12 mouse cellular contexts compared by ENCODE assay signal in genomic region chr9:121057401-121057800, GRCm38 (mm10).
DNase-seq lines count a peak whose midpoint lies in the region; ATAC-seq and TF ChIP-seq lines count a peak whose summit lies in the region.
"Had no signal": no experiment of that assay in that cellular context is flagged by ENCODE, and none has a peak within 500 bp of the region (broad histone marks: within the 10 kb centered on the region; RNA-seq: fewer than 3 reads in every experiment).

No protein-coding gene starts in this region.

- no peak for TF ChIP-seq CTCF in E14TG2a.4 (conservative IDR thresholded peaks at IDR 0.05; ENCODE audit: low read length)

- H3K9me3 ChIP-seq in hindbrain, embryonic 15.5 days: no peaks in the 10 kb centered on the region
- no peaks in the 10 kb centered on the region for H3K9me3 ChIP-seq in hindbrain, embryonic 11.5 days (ENCODE audit: control insufficient read depth, low read length)
- H3K9me3 ChIP-seq in E14TG2a.4 (ENCODE audit: low read length): no peaks in the 10 kb centered on the region
- H3K9me3 ChIP-seq in embryonic facial prominence, embryonic 10.5 days: no peaks in the 10 kb centered on the region
- H3K9me3 ChIP-seq: G1E; hindbrain, embryonic 10.5 days had no signal

- H3K4me1 ChIP-seq in hindbrain, embryonic 15.5 days (replicated peaks): peaks cover 11% of the 10 kb centered on the region
- H3K4me1 ChIP-seq in hindbrain, embryonic 11.5 days (replicated peaks; ENCODE audit: control insufficient read depth, insufficient read depth, low read length): no peaks in the 10 kb centered on the region
- H3K4me1 ChIP-seq in E14TG2a.4 (replicated peaks; ENCODE audit: low read depth, low read length): peaks cover 28% of the 10 kb centered on the region
- H3K4me1 ChIP-seq in embryonic facial prominence, embryonic 10.5 days: peaks cover 26% of the 10 kb centered on the region

- H3K4me2 ChIP-seq in hindbrain, embryonic 15.5 days: no peak overlapping the region
- no peak overlapping the region for H3K4me2 ChIP-seq in hindbrain, embryonic 11.5 days (replicated peaks; ENCODE audit: low read depth, low read length)

- 0 out of 2 replicates have a peak overlapping the region, but pooled peaks have one; percentile 37 for H3K27ac ChIP-seq in hindbrain, embryonic 15.5 days (replicated peaks)
- no peak overlapping the region for H3K27ac ChIP-seq in hindbrain, embryonic 11.5 days (ENCODE audit: low read depth, low read length)
- peak overlapping the region; percentile 49; the same call in 1 of the 2 replicates for H3K27ac ChIP-seq in embryonic facial prominence, embryonic 10.5 days (replicated peaks)

- ATAC-seq in hindbrain, embryonic 15.5 days (ENCODE audit: low FRiP score, low read depth): no peak
- no peak for ATAC-seq in hindbrain, embryonic 11.5 days (ENCODE audit: low FRiP score)

- H3K4me3 ChIP-seq in hindbrain, embryonic 15.5 days: no peak overlapping the region
- H3K4me3 ChIP-seq in hindbrain, embryonic 11.5 days (ENCODE audit: low read depth, low read length): no peak overlapping the region
- H3K4me3 ChIP-seq in E14TG2a.4 (replicated peaks; ENCODE audit: low read length): peak overlapping the region; percentile 17; the same call in 1 of the 2 replicates
- no peak overlapping the region for H3K4me3 ChIP-seq in embryonic facial prominence, embryonic 10.5 days
- H3K4me3 ChIP-seq: hindbrain, embryonic 10.5 days had no signal

- no peaks in the 10 kb centered on the region for H3K36me3 ChIP-seq in hindbrain, embryonic 15.5 days
- H3K36me3 ChIP-seq in hindbrain, embryonic 11.5 days (ENCODE audit: control insufficient read depth, insufficient read depth, low read length): no peaks in the 10 kb centered on the region
- H3K36me3 ChIP-seq in E14TG2a.4 (ENCODE audit: insufficient read depth, low read length): no peaks in the 10 kb centered on the region
- no peaks in the 10 kb centered on the region for H3K36me3 ChIP-seq in embryonic facial prominence, embryonic 10.5 days (replicated peaks)
- H3K36me3 ChIP-seq: G1E; hindbrain, embryonic 10.5 days had no signal

- H3K27me3 ChIP-seq in hindbrain, embryonic 15.5 days: no peaks in the 10 kb centered on the region
- no peaks in the 10 kb centered on the region for H3K27me3 ChIP-seq in hindbrain, embryonic 11.5 days (ENCODE audit: control insufficient read depth, insufficient read depth, low read length)
- no peaks in the 10 kb centered on the region for H3K27me3 ChIP-seq in E14TG2a.4 (ENCODE audit: insufficient read depth, low read length)
- no peaks in the 10 kb centered on the region for H3K27me3 ChIP-seq in embryonic facial prominence, embryonic 10.5 days (replicated peaks; ENCODE audit: low read depth, poor library complexity, severe bottlenecking)

- H3K9ac ChIP-seq in hindbrain, embryonic 15.5 days: no peak overlapping the region
- no peak overlapping the region for H3K9ac ChIP-seq in hindbrain, embryonic 11.5 days (ENCODE audit: low read depth, low read length)

- WGBS in hindbrain, embryonic 15.5 days: 61% methylated on average over 9 of the region's 9 CpGs
- WGBS in hindbrain, embryonic 11.5 days: 62% methylated on average over 9 of the region's 9 CpGs
- 70% methylated on average over 9 of the region's 9 CpGs for WGBS in embryonic facial prominence, embryonic 10.5 days

- no peak for DNase-seq in hindbrain, embryonic 11.5 days (ENCODE audit: low spot score)
- DNase-seq in embryonic facial prominence, embryonic 10.5 days (ENCODE audit: low spot score): no peak
- peak; percentile 59 to 63 for DNase-seq in kidney, postnatal 36 days
- no peak for DNase-seq in urinary bladder, postnatal 10 days (ENCODE audit: low spot score)
- no peak for DNase-seq in gastrocnemius, postnatal 10 days
- DNase-seq in cerebellum, postnatal 4 days (ENCODE audit: low spot score in 2 of 2): no peak
- DNase-seq: adrenal gland, adult 8-10 months; cerebellum, adult 8-10 months had no signal

Comparison
In these comparisons a context has a peak if more than half of its experiments do, and no peak if none do; other contexts are left out.
1. DNase-seq: peak in kidney, postnatal 36 days (2 of 2); none in hindbrain, embryonic 11.5 days (single experiment), embryonic facial prominence, embryonic 10.5 days (single experiment), urinary bladder, postnatal 10 days (single experiment), gastrocnemius, postnatal 10 days (single experiment) and cerebellum, postnatal 4 days (0 of 2).